Mouse (Mus musculus): Measurements from ENCODE around the gene Tulp1.

DNA sequence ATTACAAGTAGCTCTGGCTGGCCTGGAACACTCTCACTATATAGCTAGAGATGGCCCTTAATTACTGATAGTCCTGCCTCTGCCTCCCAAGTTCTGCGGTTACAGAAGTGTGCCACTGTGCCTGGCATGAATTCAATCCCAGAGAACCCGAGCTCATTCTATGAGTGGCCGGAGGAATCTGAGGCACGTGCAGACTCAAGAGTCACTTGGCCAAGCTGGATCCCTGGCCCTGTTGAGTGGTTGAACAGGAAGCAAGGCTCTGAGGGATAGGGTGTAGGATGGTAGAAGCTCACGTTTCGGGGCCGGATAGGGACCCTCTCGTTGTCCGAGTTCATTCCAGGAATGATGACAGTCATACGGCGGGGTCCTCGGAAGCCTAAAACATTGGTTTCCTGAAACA, 9.2 kb downstream of the Tulp1 start:
- TF ChIP-seq CTCF (IDR thresholded peaks at IDR 0.05; ENCODE audit: low read depth, low read length): no peak
- TF ChIP-seq POLR2A (IDR thresholded peaks at IDR 0.05; ENCODE audit: borderline replicate concordance, low read depth, low read length): no peak

Measured in bone marrow macrophage, adult 2 months (primary cell).